Mouse (Mus musculus) ES-CJ7 (cell line): ENCODE results near the gene Tex45.

Source experiments
- DNase-seq: peaks from one replicate; pipeline ENCODE4 v3.0.0; 2011; ENCODE audit warnings: low read depth, low spot score

The Tex45 gene

GRCm38 (mm10) chr8:3470562-3470961 lies at the start of gene Tex45:
TSS of gene Tex45 (plus strand) at chr8:3470862.
- DNase-seq = no peak

GRCm38 (mm10) chr8:3421507-3421906 lies 49.2 kb upstream of the Tex45 start:
- peak; percentile 56 for DNase-seq

DNA sequence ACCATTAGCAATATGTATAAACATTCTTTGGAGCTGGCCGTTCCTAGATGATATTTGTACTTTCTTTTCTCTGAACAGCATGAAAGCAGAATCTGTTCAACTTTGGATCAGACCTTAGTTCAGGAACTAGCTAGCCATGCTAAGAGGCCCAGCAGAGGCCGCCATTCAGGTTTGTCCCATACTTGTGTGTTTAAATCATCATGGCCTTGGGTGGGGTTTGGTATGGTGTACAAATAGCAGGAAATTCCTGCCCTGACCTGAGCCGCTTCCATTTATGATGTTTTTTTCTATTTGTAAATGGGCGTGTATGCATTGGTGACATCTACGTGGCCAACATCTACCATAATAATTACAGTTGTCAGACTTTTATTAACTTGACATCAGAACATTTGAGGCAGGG lies 45.4 kb upstream of the Tex45 start:
- no peak for DNase-seq

DNA sequence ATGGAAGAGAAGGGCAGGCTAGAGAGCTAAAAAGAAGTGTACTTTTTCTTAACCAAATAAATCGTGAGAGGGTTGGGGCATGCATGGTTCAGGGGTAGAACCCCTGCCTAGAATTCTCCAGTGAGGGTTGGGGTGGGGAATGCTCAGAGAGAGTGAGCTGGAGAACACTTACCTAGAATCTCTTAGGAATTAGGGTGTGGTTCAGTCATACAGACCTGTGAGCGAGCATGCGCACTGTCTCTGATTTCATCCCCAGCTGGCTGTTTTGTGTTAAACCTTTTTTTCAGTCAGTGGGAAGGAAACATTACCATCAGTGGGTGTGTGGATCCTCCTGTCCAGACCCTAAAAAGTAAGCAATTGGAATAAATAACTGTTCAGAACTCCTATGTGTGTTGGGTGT lies 44.5 kb upstream of the Tex45 start:
- DNase-seq = peak; percentile 55

GRCm38 (mm10) chr8:3428426-3428825 lies 42.2 kb upstream of the Tex45 start:
- DNase-seq = no peak

DNA sequence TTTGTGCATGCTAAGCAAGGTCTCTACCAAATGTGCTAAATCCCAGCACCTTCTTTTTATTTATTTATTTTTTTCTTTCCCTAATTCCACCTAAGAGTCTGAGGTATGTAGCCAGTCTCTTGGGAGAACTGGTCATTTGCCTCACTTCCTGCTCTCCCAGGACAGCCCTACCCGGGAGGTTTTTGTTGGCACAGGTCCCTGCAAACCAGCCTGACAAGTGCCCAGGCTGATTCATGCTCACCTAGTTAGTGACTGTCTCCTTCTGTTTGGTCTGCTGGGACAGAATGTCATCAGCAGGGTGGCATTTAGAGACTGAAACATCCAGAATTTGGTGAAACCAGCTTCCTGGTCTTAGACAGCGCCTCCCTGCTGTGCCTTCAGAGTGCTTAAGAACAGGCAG lies 40.7 kb upstream of the Tex45 start:
- DNase-seq = no peak

DNA sequence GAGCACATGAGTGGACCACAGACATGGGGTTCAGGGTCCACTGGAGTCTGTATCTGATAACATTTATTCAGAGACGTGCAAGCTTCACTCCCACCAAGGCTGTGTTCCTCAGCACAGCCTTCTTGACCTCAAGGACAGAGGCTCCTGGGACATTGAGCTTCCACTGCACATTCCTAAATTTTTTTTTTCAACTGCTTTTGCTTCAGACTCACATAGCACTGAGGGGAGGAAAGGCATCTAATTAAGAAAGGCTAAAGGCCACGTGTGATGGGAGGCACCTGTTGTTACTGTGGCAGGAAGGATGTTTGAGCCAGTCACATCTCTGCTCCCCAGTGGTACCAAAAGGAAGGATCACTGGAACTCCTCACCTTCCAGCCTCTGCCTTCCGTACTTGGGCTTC lies 39.5 kb upstream of the Tex45 start:
- no peak for DNase-seq

GRCm38 (mm10) chr8:3436492-3436891 lies 34.2 kb upstream of the Tex45 start:
- no peak for DNase-seq

- DNase-seq = peak; percentile 63
Measured at GRCm38 (mm10) chr8:3439510-3439909, 31.2 kb upstream of the Tex45 start.

DNA sequence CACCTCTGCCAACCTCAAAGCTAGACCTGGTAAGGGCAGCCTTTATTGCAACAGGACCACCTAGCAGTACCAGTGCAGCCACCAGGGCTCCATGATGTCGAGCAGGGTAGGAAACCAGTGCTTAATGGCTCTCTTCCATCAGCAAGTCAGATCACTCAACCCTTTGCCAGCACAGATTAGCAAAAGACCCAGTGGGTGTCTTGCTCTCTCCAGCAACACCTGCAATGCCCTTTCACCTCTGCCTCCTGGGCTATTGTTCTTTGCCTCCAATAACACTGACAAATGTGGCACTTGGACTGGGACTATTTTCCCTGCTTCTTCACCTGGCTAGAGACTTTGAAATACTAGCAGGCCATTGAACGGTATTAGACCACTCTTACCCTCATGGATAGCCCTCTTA lies 21.4 kb upstream of the Tex45 start:
- no peak for DNase-seq

GRCm38 (mm10) chr8:3450670-3451069 lies 20.0 kb upstream of the Tex45 start:
- peak; percentile 70 for DNase-seq

DNA sequence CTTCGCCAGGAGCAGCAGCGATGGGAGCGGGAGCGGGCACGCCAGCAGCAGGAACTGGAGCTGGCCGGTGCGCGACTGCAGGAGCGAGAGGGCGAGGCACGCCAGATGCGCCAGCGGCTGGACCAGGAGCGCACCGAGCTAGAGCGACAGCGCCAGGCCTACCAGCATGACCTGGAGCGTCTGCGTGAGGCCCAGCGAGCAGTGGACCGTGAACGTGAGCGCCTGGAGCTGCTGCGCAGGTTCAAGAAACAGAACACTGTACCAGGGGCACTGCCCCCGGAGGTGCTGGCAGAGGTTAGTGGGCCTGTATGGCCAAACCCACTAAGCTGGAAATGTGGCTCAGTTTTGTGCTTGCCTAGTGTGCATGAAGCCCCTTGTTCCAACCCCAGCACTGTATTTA lies 18.7 kb upstream of the Tex45 start:
- no peak for DNase-seq

DNA sequence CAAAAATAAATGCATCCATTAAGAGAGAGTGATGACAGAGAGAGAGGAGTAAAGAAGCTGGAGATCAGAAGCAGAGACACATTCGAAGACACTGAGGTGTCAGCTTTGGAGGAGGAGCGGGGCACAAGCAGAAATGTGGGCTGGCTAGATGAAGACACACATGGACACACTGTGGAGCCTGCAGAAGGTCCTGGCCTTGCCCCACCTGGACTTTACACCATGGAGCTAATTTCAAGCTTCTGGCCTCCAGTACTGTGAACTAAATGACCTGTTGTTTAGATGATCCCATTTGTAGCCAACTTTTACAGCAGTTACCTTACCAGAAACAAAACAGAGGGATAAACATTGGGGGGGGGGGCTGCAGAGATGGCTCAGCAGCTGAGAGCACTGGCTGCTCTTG lies 7.4 kb upstream of the Tex45 start:
- no peak for DNase-seq

DNA sequence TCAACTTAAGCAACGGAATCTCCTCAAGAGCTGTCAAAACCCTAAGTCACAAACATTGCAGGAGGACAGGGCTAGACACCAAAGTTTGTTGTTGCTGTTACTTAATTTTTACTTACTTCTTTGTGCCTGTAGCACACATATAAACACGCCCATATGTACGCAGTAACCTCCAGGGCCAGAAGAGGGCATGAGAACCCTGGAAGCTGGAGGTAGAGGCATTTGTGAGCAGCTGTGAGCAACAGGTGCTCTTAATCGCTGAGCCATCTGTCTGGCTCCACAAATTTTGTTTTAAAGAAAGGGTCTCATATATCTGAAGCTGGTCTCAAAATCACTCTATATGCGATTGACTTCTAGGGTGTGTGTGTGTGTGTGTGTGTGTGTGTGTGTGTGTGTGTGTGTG lies 6.4 kb upstream of the Tex45 start:
- peak; percentile 81 for DNase-seq

- DNase-seq = peak; percentile 98
Measured at GRCm38 (mm10) chr8:3467006-3467885, 3.4 kb upstream of the Tex45 start, which contains the start of gene Pex11g. TSS of gene Pex11g (minus strand) at chr8:3467680.

DNA sequence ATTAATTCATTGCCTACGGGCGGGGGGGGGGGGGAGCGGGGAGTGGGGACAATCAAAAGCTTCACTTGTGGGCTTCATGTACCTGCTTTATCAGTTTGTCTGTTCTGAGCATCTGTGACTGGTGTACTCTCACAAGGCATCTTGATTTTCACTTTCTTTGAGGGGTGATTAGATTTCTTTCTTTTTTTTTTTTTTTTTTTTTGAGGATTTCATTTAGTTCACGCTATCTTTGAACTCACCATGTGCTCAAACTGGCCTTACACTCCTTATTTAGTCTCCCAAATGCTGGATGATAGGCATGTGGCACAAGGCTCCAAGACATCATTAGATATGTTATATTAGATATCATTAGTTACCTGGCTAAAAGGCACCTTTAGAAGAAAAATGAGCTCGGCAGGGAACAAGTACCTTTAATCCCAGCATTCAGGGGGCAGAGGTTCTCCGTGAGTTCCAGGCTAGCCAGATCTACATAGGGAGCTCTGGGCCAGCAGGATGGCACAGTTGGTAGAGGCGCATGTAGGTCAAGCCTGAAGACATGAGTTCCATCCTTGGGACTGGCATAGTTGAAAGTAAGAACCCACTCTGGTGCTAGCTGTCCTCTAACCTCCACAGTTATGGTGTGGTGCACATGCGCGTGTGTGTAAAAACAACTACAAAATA lies 2.6 kb upstream of the Tex45 start:
- no peak for DNase-seq

DNA sequence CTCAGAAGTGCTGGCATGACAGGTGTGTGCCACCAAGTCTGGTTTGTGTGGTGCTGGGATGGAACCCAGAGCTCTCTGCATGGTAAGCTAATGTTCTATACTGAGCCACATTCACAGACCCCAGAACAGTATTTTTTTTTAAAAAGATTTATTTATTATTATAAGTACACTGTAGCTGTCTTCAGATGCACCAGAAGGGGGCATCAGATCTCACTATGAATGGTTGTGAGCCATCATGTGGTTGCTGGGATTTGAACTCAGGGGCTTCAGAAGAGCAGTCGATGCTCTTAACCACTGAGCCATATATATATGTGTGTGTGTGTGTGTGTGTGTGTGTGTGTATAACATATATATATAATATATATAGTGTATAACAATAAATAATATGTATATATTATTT lies 1.8 kb upstream of the Tex45 start:
- no peak for DNase-seq

GRCm38 (mm10) chr8:3475715-3476429 lies 5.2 kb downstream of the Tex45 start:
- no peak for DNase-seq

DNA sequence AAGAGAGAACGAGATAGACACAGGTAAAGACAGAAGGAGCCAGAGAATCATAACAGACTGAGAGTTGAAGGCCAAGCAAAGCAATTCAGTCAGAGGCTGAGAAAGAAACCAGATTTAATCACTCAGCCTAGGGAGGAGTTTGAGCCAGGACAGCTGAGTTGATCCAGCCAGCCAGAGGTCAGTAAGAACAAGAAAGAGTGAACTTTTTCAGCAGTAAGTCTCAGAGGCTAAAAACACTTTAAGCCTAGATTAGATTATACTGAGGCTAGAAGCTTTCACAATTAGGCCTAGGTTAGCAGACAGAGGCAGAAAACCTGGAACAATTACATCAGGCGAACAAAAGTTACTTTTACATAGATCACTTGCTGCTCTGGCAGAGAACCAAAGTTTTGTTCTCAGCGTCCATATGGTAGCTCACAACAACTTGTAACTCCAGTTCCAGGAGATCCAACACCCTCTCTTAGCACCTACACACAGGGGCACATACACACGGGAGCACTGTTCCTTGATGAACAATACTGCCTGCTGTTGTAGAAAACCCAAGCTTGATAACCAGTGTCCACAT lies 9.6 kb downstream of the Tex45 start:
- no peak for DNase-seq

GRCm38 (mm10) chr8:3481605-3482004 lies 10.9 kb downstream of the Tex45 start:
- DNase-seq = no peak

DNA sequence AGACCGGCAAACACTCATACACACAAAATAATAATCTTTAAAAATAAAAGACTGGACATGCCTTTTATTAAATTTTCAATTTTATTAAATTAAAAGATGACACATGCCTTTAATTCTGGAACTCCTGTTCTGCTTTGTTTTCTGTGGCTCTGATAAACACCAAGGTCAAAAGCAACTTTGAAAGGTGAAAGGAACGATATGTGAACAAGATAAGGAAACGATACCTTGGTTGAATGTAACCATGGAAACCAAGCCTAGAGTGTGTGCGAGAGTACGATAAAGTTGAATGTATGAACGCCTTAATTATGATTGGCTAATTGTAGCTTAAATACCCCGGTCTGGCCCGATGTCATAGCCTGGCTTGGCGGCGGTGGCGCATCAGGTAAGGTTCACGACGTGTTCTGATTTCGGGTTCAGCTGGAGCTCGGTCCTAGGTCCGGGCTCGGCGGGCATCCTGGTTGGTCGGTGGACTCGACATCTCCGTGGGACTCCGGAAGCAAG lies 11.6 kb downstream of the Tex45 start:
- DNase-seq = no peak

DNA sequence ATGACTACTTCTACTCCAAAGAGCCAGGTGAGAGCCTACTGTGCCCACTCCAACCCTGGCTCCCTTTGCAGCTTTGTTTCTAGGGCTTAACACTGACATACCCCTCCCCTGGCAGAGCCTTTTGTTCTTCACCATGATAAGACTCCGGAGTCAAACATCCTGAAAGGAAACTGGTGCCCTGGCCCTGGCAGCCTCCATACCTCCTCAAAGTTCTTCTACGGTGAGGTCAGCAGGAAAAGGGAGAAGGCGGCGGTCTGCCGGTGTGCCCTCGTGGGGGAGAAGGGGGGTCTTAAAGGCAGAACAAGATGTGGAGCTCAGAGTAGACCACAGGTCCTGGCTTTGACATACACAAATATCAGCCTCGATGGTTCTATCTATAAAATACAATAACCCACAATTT lies 12.9 kb downstream of the Tex45 start:
- no peak for DNase-seq
